Mouse (Mus musculus) myocyte (in vitro differentiated cells): ENCODE data around the gene Tuba3a. TPM values are rescaled to one million over a fixed set of nuclear protein-coding genes. Genes with fewer than 3 reads are reported as not detected.

Source experiments
- H3K27me3 ChIP-seq: one replicate; pipeline ENCODE4 v1.6.1; 2011; ENCODE audit not compliant: control insufficient read depth, insufficient read depth, insufficient read length
- H3K36me3 ChIP-seq: one replicate; pipeline ENCODE4 v1.6.1; 2011; ENCODE audit not compliant: control insufficient read depth, insufficient read depth
- H3K4me2 ChIP-seq: one replicate; pipeline ENCODE4 v1.6.1; 2011; ENCODE audit warnings: low read depth, control low read depth
- H3K4me3 ChIP-seq: one replicate; pipeline ENCODE4 v1.5.1; 2011; ENCODE audit warnings: mild to moderate bottlenecking, control low read depth, moderate library complexity
- H3K79me2 ChIP-seq: one replicate; pipeline ENCODE4 v1.6.1; 2011; ENCODE audit not compliant: control insufficient read depth, insufficient read depth
- H3ac ChIP-seq: one replicate; pipeline ENCODE4 v1.6.1; 2011; ENCODE audit not compliant: control insufficient read depth, insufficient read length
- CEBPB ChIP-seq: IDR thresholded peaks from 2 replicates; pipeline ENCODE4 v1.6.1; 2011; ENCODE audit warnings: mild to moderate bottlenecking, moderate library complexity; ENCODE audit not compliant: poor library complexity, insufficient read depth, severe bottlenecking
- E2F4 ChIP-seq: IDR thresholded peaks from one replicate; pipeline ENCODE4 v1.6.1; 2011; ENCODE audit warnings: mild to moderate bottlenecking, control low read depth, moderate library complexity; ENCODE audit not compliant: insufficient read depth
- MAX ChIP-seq: IDR thresholded peaks from one replicate; pipeline ENCODE4 v1.6.1; 2011; ENCODE audit warnings: low read depth, mild to moderate bottlenecking, control low read depth
- MYOD1 ChIP-seq, 3 experiments: IDR thresholded peaks; one replicate each; pipeline ENCODE4 v1.6.1; 2011; ENCODE audit warnings: control low read depth in 2 of 3, low read depth in 2 of 3, mild to moderate bottlenecking in 2 of 3, moderate library complexity in 1 of 3; ENCODE audit not compliant: insufficient read length in 2 of 3, control insufficient read depth in 1 of 3
- MYOG ChIP-seq, 3 experiments: IDR thresholded peaks; one replicate each; pipeline ENCODE4 v1.6.1; 2011; ENCODE audit warnings: control low read depth in 2 of 3, low read depth in 2 of 3, mild to moderate bottlenecking in 2 of 3; ENCODE audit not compliant: insufficient read length in 2 of 3, control insufficient read depth in 1 of 3, insufficient read depth in 1 of 3
- POLR2A ChIP-seq: IDR thresholded peaks from one replicate; pipeline ENCODE4 v1.6.1; 2011; ENCODE audit warnings: low read depth, mild to moderate bottlenecking, control low read depth, moderate library complexity; ENCODE audit not compliant: insufficient read length
- POLR2AphosphoS2 ChIP-seq: IDR thresholded peaks from one replicate; pipeline ENCODE4 v1.6.1; 2011; ENCODE audit warnings: low read depth, control low read depth; ENCODE audit not compliant: insufficient read length
- REST ChIP-seq: IDR thresholded peaks from one replicate; pipeline ENCODE4 v1.6.1; 2011; ENCODE audit warnings: mild to moderate bottlenecking, control low read depth, moderate library complexity; ENCODE audit not compliant: insufficient read depth, insufficient read length
- SRF ChIP-seq: IDR thresholded peaks from one replicate; pipeline ENCODE4 v1.6.1; 2011; ENCODE audit warnings: low read depth; ENCODE audit not compliant: control insufficient read depth, insufficient read length
- TCF12 ChIP-seq: IDR thresholded peaks from one replicate; pipeline ENCODE4 v1.6.1; 2011; ENCODE audit warnings: mild to moderate bottlenecking, control low read depth; ENCODE audit not compliant: poor library complexity, insufficient read depth, severe bottlenecking
- TCF3 ChIP-seq: IDR thresholded peaks from one replicate; pipeline ENCODE4 v1.6.1; 2011; ENCODE audit warnings: low read depth, control low read depth; ENCODE audit not compliant: insufficient read length
- USF1 ChIP-seq: IDR thresholded peaks from one replicate; pipeline ENCODE4 v1.6.1; 2011; ENCODE audit warnings: low read depth, mild to moderate bottlenecking, control low read depth, moderate library complexity
- polyA plus RNA-seq: library from polyadenylated mRNA; unstranded; fragments of >200 nt; fragmentation: generic; extraction: Trizol; gene quantifications from one replicate; pipeline ENCODE4 v1.2.1, GENCODE M21; 2012; ENCODE audit warnings: missing spikeins

Tuba3a gene
- polyA plus RNA-seq, 1 experiment = not detected

GRCm38 (mm10) chr6:125265239-125265638 lies 20.6 kb downstream of the Tuba3a start:
- no peaks in the 10 kb centered on the region for H3K27me3 ChIP-seq
- H3K79me2 ChIP-seq = no peaks in the 10 kb centered on the region
- H3K4me3 ChIP-seq = no peak overlapping the region
- H3ac ChIP-seq = no peak overlapping the region
- H3K4me2 ChIP-seq = no peak overlapping the region
- TF ChIP-seq MYOD1 (IDR thresholded peaks at IDR 0.05; ENCODE audit: control insufficient read depth in 1 of 3, insufficient read length in 2 of 3, low read depth in 2 of 3) (peak in 1 of 3 experiments; percentile 82), POLR2A (no peak), MYOG (IDR thresholded peaks at IDR 0.05; ENCODE audit: control insufficient read depth in 1 of 3, insufficient read depth in 1 of 3, insufficient read length in 2 of 3, low read depth in 2 of 3) (peak in 1 of 3 experiments; percentile 80)
- H3K36me3 ChIP-seq = no peaks in the 10 kb centered on the region

GRCm38 (mm10) chr6:125264219-125264618 lies 21.6 kb downstream of the Tuba3a start:
- no peak for TF ChIP-seq TCF3
- no peak for TF ChIP-seq MAX
- no peak for TF ChIP-seq TCF12
- TF ChIP-seq POLR2A = no peak
- TF ChIP-seq MYOG (IDR thresholded peaks at IDR 0.05; ENCODE audit: control insufficient read depth in 1 of 3, insufficient read depth in 1 of 3, insufficient read length in 2 of 3, low read depth in 2 of 3) = no peak
- TF ChIP-seq USF1 = no peak
- TF ChIP-seq POLR2AphosphoS2 = no peak
- TF ChIP-seq E2F4 = no peak
- TF ChIP-seq SRF = no peak
- Histone ChIP-seq H3K4me2 (no peak overlapping the region), H3K79me2 (no peaks in the 10 kb centered on the region), H3K36me3 (no peaks in the 10 kb centered on the region), H3K27me3 (no peaks in the 10 kb centered on the region), H3ac (no peak overlapping the region), H3K4me3 (no peak overlapping the region)

GRCm38 (mm10) chr6:125260006-125260555 lies 25.8 kb downstream of the Tuba3a start:
- Histone ChIP-seq H3K27me3 (no peaks in the 10 kb centered on the region), H3K79me2 (no peaks in the 10 kb centered on the region), H3ac (no peak overlapping the region), H3K36me3 (no peaks in the 10 kb centered on the region), H3K4me3 (no peak overlapping the region), H3K4me2 (no peak overlapping the region)
- no peak for TF ChIP-seq MAX
- no peak for TF ChIP-seq POLR2A
- no peak for TF ChIP-seq TCF12
- TF ChIP-seq MYOD1 (IDR thresholded peaks at IDR 0.05; ENCODE audit: control insufficient read depth in 1 of 3, insufficient read length in 2 of 3, low read depth in 2 of 3) = no peak
- no peak for TF ChIP-seq CEBPB
- TF ChIP-seq SRF = no peak
- no peak for TF ChIP-seq USF1
- no peak for TF ChIP-seq POLR2AphosphoS2
- no peak for TF ChIP-seq TCF3
- no peak for TF ChIP-seq E2F4
- no peak for TF ChIP-seq MYOG (IDR thresholded peaks at IDR 0.05; ENCODE audit: control insufficient read depth in 1 of 3, insufficient read depth in 1 of 3, insufficient read length in 2 of 3, low read depth in 2 of 3)
- no peak for TF ChIP-seq REST

- H3K4me3 ChIP-seq = no peak overlapping the region
- H3ac ChIP-seq = no peak overlapping the region
- no peaks in the 10 kb centered on the region for H3K36me3 ChIP-seq
- TF ChIP-seq TCF12 (peak; percentile 24), REST (no peak), TCF3 (peak; percentile 52), MAX (peak; percentile 90), MYOD1 (IDR thresholded peaks at IDR 0.05; ENCODE audit: control insufficient read depth in 1 of 3, insufficient read length in 2 of 3, low read depth in 2 of 3) (peak in 1 of 3 experiments; percentile 78), POLR2AphosphoS2 (peak; percentile 95), POLR2A (peak; percentile 83), USF1 (peak; percentile 97), MYOG (IDR thresholded peaks at IDR 0.05; ENCODE audit: control insufficient read depth in 1 of 3, insufficient read depth in 1 of 3, insufficient read length in 2 of 3, low read depth in 2 of 3) (peak in 2 of 3 experiments; percentile 35 to 75), SRF (no peak), CEBPB (peak; percentile 96), E2F4 (no peak)
- H3K79me2 ChIP-seq = no peaks in the 10 kb centered on the region
- H3K27me3 ChIP-seq = no peaks in the 10 kb centered on the region
- peak overlapping the region; percentile 76 for H3K4me2 ChIP-seq
Observed at GRCm38 (mm10) chr6:125256222-125256966, 29.4 kb downstream of the Tuba3a start.
